Mouse (Mus musculus) E14TG2a.4 (cell line): ENCODE measurements around the gene Fbxo41.

Source experiments
- CTCF ChIP-seq: conservative IDR thresholded peaks from 2 replicates; pipeline ENCODE4 v1.5.1; 2014; ENCODE audit warnings: low read length
- NANOG ChIP-seq: IDR thresholded peaks from 2 replicates; pipeline ENCODE4 v1.6.1; 2014; ENCODE audit warnings: borderline replicate concordance, low read length, mixed read lengths
- POU5F1 ChIP-seq: IDR thresholded peaks from 2 replicates; pipeline ENCODE4 v1.6.1; 2014; ENCODE audit warnings: low read length, borderline replicate concordance

GRCm38 (mm10) chr6:85452411-85452665 is 50.5 kb downstream of the Fbxo41 start:
- TF ChIP-seq CTCF = no peak
- TF ChIP-seq NANOG = no peak
- TF ChIP-seq POU5F1 = no peak
